Mouse (Mus musculus) T-helper 17 cell (primary cell): Measurements from ENCODE around the gene CK137956.

Experiments
- in situ Hi-C, 2 experiments: fragments of 300-600 bp; cut with MboI, MseI; formaldehyde crosslinking; loops; 1 replicate in 1 of 2; 2 replicates in 1 of 2; pipeline ENCODE4 v1.15.1; 2025; ENCODE audit warnings: high pct_unique_total_duplicates in 2 of 2

The CK137956 gene

GRCm38 (mm10) chr4:127970901-127971868 is at the start of gene CK137956:
CK137956 (minus strand) TSS chr4:127970951.
- in situ Hi-C loops, result no loop called here

GRCm38 (mm10) chr4:128019465-128019864 is 48.7 kb upstream of the CK137956 start:
- in situ Hi-C loops, result no loop called here

- in situ Hi-C loops, result no loop called here
Measured at GRCm38 (mm10) chr4:128004797-128005452, 34.2 kb upstream of the CK137956 start.

GRCm38 (mm10) chr4:128002638-128003101 is 31.9 kb upstream of the CK137956 start:
- in situ Hi-C loops, result no loop called here

GRCm38 (mm10) chr4:127999281-127999680 is 28.5 kb upstream of the CK137956 start:
- in situ Hi-C loops, result no loop called here

- in situ Hi-C loops, result no loop called here
Measured at GRCm38 (mm10) chr4:127989347-127989995, 18.7 kb upstream of the CK137956 start.

GRCm38 (mm10) chr4:127988526-127989180 is 17.9 kb upstream of the CK137956 start:
- in situ Hi-C loops, result no loop called here

- in situ Hi-C loops, result no loop called here
Measured at GRCm38 (mm10) chr4:127987784-127988455, 17.2 kb upstream of the CK137956 start, which contains the start of gene Csmd2. Csmd2 (plus strand) TSS chr4:127987857.

GRCm38 (mm10) chr4:127987270-127987669 is 16.5 kb upstream of the CK137956 start:
- in situ Hi-C loops, result no loop called here

GRCm38 (mm10) chr4:127986491-127987075 is 15.8 kb upstream of the CK137956 start:
- in situ Hi-C loops, result no loop called here

- in situ Hi-C loops, result no loop called here
Measured at GRCm38 (mm10) chr4:127985874-127986273, 15.1 kb upstream of the CK137956 start.

GRCm38 (mm10) chr4:127984426-127984825 is 13.7 kb upstream of the CK137956 start:
- in situ Hi-C loops, result no loop called here

GRCm38 (mm10) chr4:127981125-127981524 is 10.4 kb upstream of the CK137956 start:
- in situ Hi-C loops, result no loop called here

GRCm38 (mm10) chr4:127972976-127973375 is 2.2 kb upstream of the CK137956 start:
- in situ Hi-C loops, result no loop called here

- in situ Hi-C loops, result no loop called here
Measured at GRCm38 (mm10) chr4:127970018-127970421, 731 bp downstream of the CK137956 start.

GRCm38 (mm10) chr4:127969101-127969500 is 1.6 kb downstream of the CK137956 start:
- in situ Hi-C loops, result no loop called here

- in situ Hi-C loops, result no loop called here
Measured at GRCm38 (mm10) chr4:127953006-127953710, 17.6 kb downstream of the CK137956 start.

- in situ Hi-C loops, result no loop called here
Measured at GRCm38 (mm10) chr4:127947696-127948095, 23.1 kb downstream of the CK137956 start.

- in situ Hi-C loops, result no loop called here
Measured at GRCm38 (mm10) chr4:127937474-127937873, 33.3 kb downstream of the CK137956 start.

GRCm38 (mm10) chr4:127935369-127935768 is 35.4 kb downstream of the CK137956 start:
- in situ Hi-C loops, result no loop called here
